Mouse (Mus musculus): ENCODE data around the gene Setd5.

DNA sequence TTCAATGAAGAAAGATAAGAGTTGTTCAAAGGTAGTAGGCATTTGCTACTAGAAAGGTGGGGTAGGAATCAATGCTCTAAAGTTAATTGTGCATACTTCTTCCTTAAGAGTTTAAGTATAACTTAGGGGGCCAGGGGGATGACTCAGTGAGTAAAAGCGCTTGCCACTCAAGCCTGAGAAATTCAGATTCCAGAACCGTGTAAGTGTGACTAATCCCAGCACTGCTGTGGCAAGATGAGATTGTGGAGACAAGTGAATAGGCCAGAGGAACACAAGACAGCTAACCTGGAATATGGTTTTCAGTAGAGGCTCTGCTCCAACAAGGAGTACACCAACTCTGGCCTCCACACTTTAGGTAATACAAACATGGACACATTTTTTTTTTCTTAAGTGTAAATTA, 56.2 kb downstream of the Setd5 start:
- TF ChIP-seq POLR2A (IDR thresholded peaks at IDR 0.05; ENCODE audit: low read depth, low read length) (no peak), CTCF (IDR thresholded peaks at IDR 0.05; ENCODE audit: extremely low read depth, insufficient read length, insufficient replicate concordance, low read depth, low read length) (no peak)

Measured in small intestine, adult 2 months (tissue).